Mouse (Mus musculus) c-Kit-positive CD71-positive TER-119-negative erythroid progenitor cells, embryonic 14.5 days (primary cell): Measurements from ENCODE around the gene Ccdc71l.

ENCODE experiments used
- DNase-seq: peaks from one replicate; pipeline ENCODE4 v3.0.0-alpha.2; 2013; ENCODE audit warnings: low read depth

Ccdc71l gene

GRCm38 (mm10) chr12:32378528-32379295, at the start of gene Ccdc71l:
Gene Ccdc71l, plus strand, starts transcription at chr12:32378704.
- DNase-seq: peak; percentile 85

- no peak for DNase-seq
These were observed 39.4 kb upstream of the Ccdc71l start for GRCm38 (mm10) chr12:32339078-32339477.

GRCm38 (mm10) chr12:32343487-32343886, 35.0 kb upstream of the Ccdc71l start:
- no peak for DNase-seq

- no peak for DNase-seq
These were observed 32.4 kb upstream of the Ccdc71l start for GRCm38 (mm10) chr12:32346121-32346520.

GRCm38 (mm10) chr12:32348493-32348892, 30.0 kb upstream of the Ccdc71l start:
- DNase-seq: no peak

- peak; percentile 61 for DNase-seq
These were observed 26.6 kb upstream of the Ccdc71l start for GRCm38 (mm10) chr12:32351874-32352273.

- DNase-seq: peak; percentile 73
These were observed 807 bp downstream of the Ccdc71l start for GRCm38 (mm10) chr12:32379296-32379725.

- DNase-seq: no peak
These were observed 1.2 kb downstream of the Ccdc71l start for GRCm38 (mm10) chr12:32379731-32380130.

GRCm38 (mm10) chr12:32380457-32380856, 2.0 kb downstream of the Ccdc71l start:
- DNase-seq: no peak

- no peak for DNase-seq
These were observed 2.5 kb downstream of the Ccdc71l start for GRCm38 (mm10) chr12:32381011-32381410.

GRCm38 (mm10) chr12:32419537-32419936, 41.0 kb downstream of the Ccdc71l start:
- no peak for DNase-seq

GRCm38 (mm10) chr12:32427832-32428231, 49.3 kb downstream of the Ccdc71l start:
- no peak for DNase-seq

GRCm38 (mm10) chr12:32431004-32431403, 52.5 kb downstream of the Ccdc71l start:
- no peak for DNase-seq
